Mouse (Mus musculus) regulatory T cell (primary cell): ENCODE data around the gene Igsf3.

Source experiments
- in situ Hi-C: fragments of 300-600 bp; cut with MboI, MseI; formaldehyde crosslinking; loops from one replicate; pipeline ENCODE4 v1.15.1; 2025; ENCODE audit warnings: high pct_unique_total_duplicates

Igsf3 gene

GRCm38 (mm10) chr3:101372345-101372980 is 4.4 kb upstream of the Igsf3 start:
- in situ Hi-C loops = no loop called here

- in situ Hi-C loops = no loop called here
Observed at GRCm38 (mm10) chr3:101377256-101378024, 557 bp downstream of the Igsf3 start.

- in situ Hi-C loops = no loop called here
Observed at GRCm38 (mm10) chr3:101378102-101378501, 1.2 kb downstream of the Igsf3 start.

- in situ Hi-C loops = no loop called here
Observed at GRCm38 (mm10) chr3:101379789-101380188, 2.9 kb downstream of the Igsf3 start.

- in situ Hi-C loops = no loop called here
Observed at GRCm38 (mm10) chr3:101381691-101382090, 4.8 kb downstream of the Igsf3 start.

GRCm38 (mm10) chr3:101382751-101383150 is 5.9 kb downstream of the Igsf3 start:
- in situ Hi-C loops = no loop called here

GRCm38 (mm10) chr3:101386430-101387016 is 9.6 kb downstream of the Igsf3 start:
- in situ Hi-C loops = no loop called here

GRCm38 (mm10) chr3:101387849-101388248 is 11.0 kb downstream of the Igsf3 start:
- in situ Hi-C loops = no loop called here

- in situ Hi-C loops = no loop called here
Observed at GRCm38 (mm10) chr3:101389566-101389965, 12.7 kb downstream of the Igsf3 start.

GRCm38 (mm10) chr3:101390472-101390871 is 13.6 kb downstream of the Igsf3 start:
- in situ Hi-C loops = no loop called here

- in situ Hi-C loops = no loop called here
Observed at GRCm38 (mm10) chr3:101391991-101392390, 15.1 kb downstream of the Igsf3 start.

- in situ Hi-C loops = no loop called here
Observed at GRCm38 (mm10) chr3:101393103-101393644, 16.3 kb downstream of the Igsf3 start.

GRCm38 (mm10) chr3:101393659-101394539 is 17.0 kb downstream of the Igsf3 start:
- in situ Hi-C loops = no loop called here

- in situ Hi-C loops = no loop called here
Observed at GRCm38 (mm10) chr3:101395341-101395740, 18.5 kb downstream of the Igsf3 start.

- in situ Hi-C loops = no loop called here
Observed at GRCm38 (mm10) chr3:101396061-101396460, 19.2 kb downstream of the Igsf3 start.

GRCm38 (mm10) chr3:101396726-101397263 is 19.9 kb downstream of the Igsf3 start:
- in situ Hi-C loops = no loop called here

- in situ Hi-C loops = no loop called here
Observed at GRCm38 (mm10) chr3:101397422-101397821, 20.5 kb downstream of the Igsf3 start.

GRCm38 (mm10) chr3:101398071-101398786 is 21.3 kb downstream of the Igsf3 start:
- in situ Hi-C loops = no loop called here

GRCm38 (mm10) chr3:101398877-101399276 is 22.0 kb downstream of the Igsf3 start:
- in situ Hi-C loops = no loop called here

GRCm38 (mm10) chr3:101401501-101401900 is 24.6 kb downstream of the Igsf3 start:
- in situ Hi-C loops = no loop called here
